Mouse (Mus musculus): Measurements from ENCODE around the gene Fnip2. TPM values are rescaled to one million over a fixed set of nuclear protein-coding genes. Genes with fewer than 3 reads are reported as not detected.

Fnip2 gene
- total RNA-seq, 4 experiments from 2014 or later, result 12.9 to 23.2 (median 16.2) TPM

- no peak for DNase-seq (ENCODE audit: low spot score)
Observed at GRCm38 (mm10) chr3:79564875-79565606, 2.6 kb downstream of the Fnip2 start.

- DNase-seq (ENCODE audit: low spot score), result no peak
Observed at GRCm38 (mm10) chr3:79563511-79563910, 4.1 kb downstream of the Fnip2 start.

GRCm38 (mm10) chr3:79561784-79562715, 5.5 kb downstream of the Fnip2 start:
- no peak for DNase-seq (ENCODE audit: low spot score)

- DNase-seq (ENCODE audit: low spot score), result no peak
Observed at GRCm38 (mm10) chr3:79560555-79560954, 7.0 kb downstream of the Fnip2 start.

GRCm38 (mm10) chr3:79559773-79560045, 7.9 kb downstream of the Fnip2 start:
- DNase-seq (ENCODE audit: low spot score), result no peak

- no peak for DNase-seq (ENCODE audit: low spot score)
Observed at GRCm38 (mm10) chr3:79559021-79559772, 8.4 kb downstream of the Fnip2 start.

- no peak for DNase-seq (ENCODE audit: low spot score)
Observed at GRCm38 (mm10) chr3:79555061-79555460, 12.5 kb downstream of the Fnip2 start.

GRCm38 (mm10) chr3:79553779-79554178, 13.8 kb downstream of the Fnip2 start:
- no peak for DNase-seq (ENCODE audit: low spot score)

- DNase-seq (ENCODE audit: low spot score), result no peak
Observed at GRCm38 (mm10) chr3:79551826-79552552, 15.6 kb downstream of the Fnip2 start.

GRCm38 (mm10) chr3:79549751-79550393, 17.7 kb downstream of the Fnip2 start:
- DNase-seq (ENCODE audit: low spot score), result no peak

GRCm38 (mm10) chr3:79548681-79549437, 18.7 kb downstream of the Fnip2 start:
- no peak for DNase-seq (ENCODE audit: low spot score)

GRCm38 (mm10) chr3:79542585-79542984, 25.0 kb downstream of the Fnip2 start:
- no peak for DNase-seq (ENCODE audit: low spot score)

- DNase-seq (ENCODE audit: low spot score), result no peak
Observed at GRCm38 (mm10) chr3:79539656-79540055, 27.9 kb downstream of the Fnip2 start.

- DNase-seq (ENCODE audit: low spot score), result no peak
Observed at GRCm38 (mm10) chr3:79539124-79539523, 28.5 kb downstream of the Fnip2 start.

GRCm38 (mm10) chr3:79538342-79538741, 29.3 kb downstream of the Fnip2 start:
- DNase-seq (ENCODE audit: low spot score), result no peak

- no peak for DNase-seq (ENCODE audit: low spot score)
Observed at GRCm38 (mm10) chr3:79537626-79538203, 29.9 kb downstream of the Fnip2 start.

- DNase-seq (ENCODE audit: low spot score), result no peak
Observed at GRCm38 (mm10) chr3:79537023-79537422, 30.6 kb downstream of the Fnip2 start.

- DNase-seq (ENCODE audit: low spot score), result peak; percentile 67
Observed at GRCm38 (mm10) chr3:79531581-79532271, 35.9 kb downstream of the Fnip2 start.

- no peak for DNase-seq (ENCODE audit: low spot score)
Observed at GRCm38 (mm10) chr3:79529499-79530096, 38.0 kb downstream of the Fnip2 start.

Measured in heart, adult 8-10 months (tissue).